Mouse (Mus musculus) heart, embryonic 15.5 days (tissue): ENCODE results near the gene Tenm2. TPM values are rescaled to one million over a fixed set of nuclear protein-coding genes. Genes with fewer than 3 reads are reported as not detected.

Source experiments
- ATAC-seq: fragments of 200-750 bp; cut with Nextera tagmentation; replicated peaks from 2 replicates; pipeline ENCODE4 v1.8.0; 2017; ENCODE audit warnings: low read depth, moderate TSS enrichment; ENCODE audit not compliant: insufficient number of reproducible peaks, insufficient read depth, low FRiP score
- H3K27ac ChIP-seq: fragments of 300-500 bp; sonication (generic); 2 replicates; pipeline ENCODE4 v1.5.1; 2015; ENCODE audit warnings: mild to moderate bottlenecking, inconsistent platforms
- H3K27me3 ChIP-seq: fragments of 300-500 bp; sonication (generic); 2 replicates; pipeline ENCODE4 v1.6.1; 2015; ENCODE audit warnings: inconsistent platforms
- H3K36me3 ChIP-seq: fragments of 300-500 bp; sonication (generic); 2 replicates; pipeline ENCODE4 v1.6.1; 2015; ENCODE audit warnings: mild to moderate bottlenecking, inconsistent platforms
- H3K4me1 ChIP-seq: fragments of 300-500 bp; sonication (generic); replicated peaks from 2 replicates; pipeline ENCODE4 v1.6.1; 2015; ENCODE audit warnings: inconsistent platforms
- H3K4me2 ChIP-seq: fragments of 300-500 bp; sonication (generic); 2 replicates; pipeline ENCODE4 v1.6.1; 2015; ENCODE audit warnings: inconsistent platforms, mild to moderate bottlenecking, moderate library complexity
- H3K4me3 ChIP-seq: fragments of 300-500 bp; sonication (generic); 2 replicates; pipeline ENCODE4 v1.5.1; 2015; ENCODE audit warnings: mild to moderate bottlenecking, inconsistent platforms
- H3K9ac ChIP-seq: fragments of 300-500 bp; sonication (generic); 2 replicates; pipeline ENCODE4 v1.6.1; 2015; ENCODE audit warnings: mild to moderate bottlenecking, inconsistent platforms
- H3K9me3 ChIP-seq: fragments of 300-500 bp; sonication (generic); replicated peaks from 2 replicates; pipeline ENCODE4 v1.6.1; 2016; ENCODE audit warnings: inconsistent platforms
- WGBS: fragments of 180-500 bp; shearing (Covaris S2); methylation state at CpG from one replicate; pipeline ENCODE4 v1.1.7; 2015; ENCODE audit warnings: mixed read lengths; 5-methylcytosine and 5-hydroxymethylcytosine counted together
- polyA plus RNA-seq: library from polyadenylated mRNA; unstranded; fragments of >200 nt; fragmentation: Nextera tagmentation; extraction: Ambion mirVana; gene quantifications from 2 replicates; pipeline ENCODE4 v1.2.1, GENCODE M21; 2015

Tenm2 gene
- polyA plus RNA-seq, 1 experiment from 2014 or later = 0.49 TPM

- Histone ChIP-seq H3K4me2 (no peak overlapping the region), H3K27me3 (no peaks in the 10 kb centered on the region), H3K9ac (no peak overlapping the region), H3K4me3 (no peak overlapping the region), H3K9me3 (no peaks in the 10 kb centered on the region), H3K36me3 (no peaks in the 10 kb centered on the region), H3K27ac (no peak overlapping the region), H3K4me1 (no peaks in the 10 kb centered on the region)
- ATAC-seq = no peak
- 74% methylated on average over 4 of the region's 4 CpGs for WGBS
These were observed 434.1 kb downstream of the Tenm2 start for GRCm38 (mm10) chr11:36801683-36802082.

GRCm38 (mm10) chr11:36799409-36799808 is 436.4 kb downstream of the Tenm2 start:
- ATAC-seq = no peak
- H3K36me3 ChIP-seq = no peaks in the 10 kb centered on the region

GRCm38 (mm10) chr11:36758009-36758408 is 477.8 kb downstream of the Tenm2 start:
- no peak overlapping the region for H3K9ac ChIP-seq
- no peaks in the 10 kb centered on the region for H3K36me3 ChIP-seq
- H3K4me2 ChIP-seq = no peak overlapping the region
- H3K4me3 ChIP-seq = no peak overlapping the region
- no peak overlapping the region for H3K27ac ChIP-seq
- H3K27me3 ChIP-seq = no peaks in the 10 kb centered on the region
- no peaks in the 10 kb centered on the region for H3K4me1 ChIP-seq
- no peak for ATAC-seq
- WGBS = 73% methylated on average over 3 of the region's 3 CpGs
- no peaks in the 10 kb centered on the region for H3K9me3 ChIP-seq

More at GRCm38 (mm10) chr11:36799409-36799808, 436.4 kb downstream of the Tenm2 start:
- Histone ChIP-seq H3K27me3 (no peaks in the 10 kb centered on the region), H3K4me1 (no peaks in the 10 kb centered on the region), H3K4me3 (no peak overlapping the region), H3K9ac (no peak overlapping the region), H3K27ac (no peak overlapping the region), H3K9me3 (no peaks in the 10 kb centered on the region), H3K4me2 (no peak overlapping the region)
- 71% methylated on average over 8 of the region's 8 CpGs for WGBS

- no peak overlapping the region for H3K27ac ChIP-seq
- no peaks in the 10 kb centered on the region for H3K27me3 ChIP-seq
- 82% methylated on average over 4 of the region's 4 CpGs for WGBS
- no peak overlapping the region for H3K4me3 ChIP-seq
- ATAC-seq = no peak
- no peak overlapping the region for H3K9ac ChIP-seq
- no peaks in the 10 kb centered on the region for H3K4me1 ChIP-seq
- no peaks in the 10 kb centered on the region for H3K36me3 ChIP-seq
- no peak overlapping the region for H3K4me2 ChIP-seq
- H3K9me3 ChIP-seq = no peaks in the 10 kb centered on the region
These were observed 489.5 kb downstream of the Tenm2 start for GRCm38 (mm10) chr11:36746286-36746685.

GRCm38 (mm10) chr11:36727800-36728199 is 508.0 kb downstream of the Tenm2 start:
- no peaks in the 10 kb centered on the region for H3K36me3 ChIP-seq
- WGBS = 75% methylated on average over 3 of the region's 3 CpGs
- no peaks in the 10 kb centered on the region for H3K9me3 ChIP-seq
- H3K4me1 ChIP-seq = no peaks in the 10 kb centered on the region
- no peak overlapping the region for H3K27ac ChIP-seq
- no peaks in the 10 kb centered on the region for H3K27me3 ChIP-seq
- H3K9ac ChIP-seq = no peak overlapping the region
- no peak for ATAC-seq
- H3K4me3 ChIP-seq = no peak overlapping the region
- H3K4me2 ChIP-seq = no peak overlapping the region

GRCm38 (mm10) chr11:36702881-36703280 is 532.9 kb downstream of the Tenm2 start:
- 79% methylated on average over 2 of the region's 2 CpGs for WGBS
- no peak overlapping the region for H3K4me3 ChIP-seq
- H3K4me1 ChIP-seq = no peaks in the 10 kb centered on the region
- no peak overlapping the region for H3K27ac ChIP-seq
- H3K27me3 ChIP-seq = no peaks in the 10 kb centered on the region
- no peaks in the 10 kb centered on the region for H3K36me3 ChIP-seq
- no peaks in the 10 kb centered on the region for H3K9me3 ChIP-seq
- H3K4me2 ChIP-seq = no peak overlapping the region
- no peak for ATAC-seq
- H3K9ac ChIP-seq = no peak overlapping the region

GRCm38 (mm10) chr11:36700951-36701350 is 534.8 kb downstream of the Tenm2 start:
- Histone ChIP-seq H3K27ac (no peak overlapping the region), H3K9me3 (no peaks in the 10 kb centered on the region), H3K36me3 (no peaks in the 10 kb centered on the region), H3K4me3 (no peak overlapping the region), H3K27me3 (no peaks in the 10 kb centered on the region), H3K9ac (no peak overlapping the region), H3K4me1 (no peaks in the 10 kb centered on the region), H3K4me2 (no peak overlapping the region)
- WGBS = 88% methylated on average over 3 of the region's 3 CpGs
- no peak for ATAC-seq

- no peak for ATAC-seq
- H3K36me3 ChIP-seq = no peaks in the 10 kb centered on the region
- no peak overlapping the region for H3K4me3 ChIP-seq
- 85% methylated on average over 6 of the region's 6 CpGs for WGBS
- H3K27me3 ChIP-seq = no peaks in the 10 kb centered on the region
- no peak overlapping the region for H3K9ac ChIP-seq
- H3K4me1 ChIP-seq = no peaks in the 10 kb centered on the region
- H3K27ac ChIP-seq = no peak overlapping the region
- no peak overlapping the region for H3K4me2 ChIP-seq
- no peaks in the 10 kb centered on the region for H3K9me3 ChIP-seq
These were observed 535.6 kb downstream of the Tenm2 start for GRCm38 (mm10) chr11:36700131-36700530.

- H3K27me3 ChIP-seq = no peaks in the 10 kb centered on the region
- H3K4me1 ChIP-seq = no peaks in the 10 kb centered on the region
- no peak overlapping the region for H3K4me2 ChIP-seq
- no peak overlapping the region for H3K9ac ChIP-seq
- 74% methylated on average over 7 of the region's 7 CpGs for WGBS
- no peaks in the 10 kb centered on the region for H3K9me3 ChIP-seq
- H3K4me3 ChIP-seq = no peak overlapping the region
- no peak for ATAC-seq
- no peak overlapping the region for H3K27ac ChIP-seq
- H3K36me3 ChIP-seq = no peaks in the 10 kb centered on the region
These were observed 537.5 kb downstream of the Tenm2 start for GRCm38 (mm10) chr11:36698268-36698667.

- no peak overlapping the region for H3K4me3 ChIP-seq
These were observed 537.9 kb downstream of the Tenm2 start for GRCm38 (mm10) chr11:36697816-36698215.

GRCm38 (mm10) chr11:36697021-36697639 is 538.6 kb downstream of the Tenm2 start:
- no peak for ATAC-seq
- H3K9me3 ChIP-seq = no peaks in the 10 kb centered on the region
- no peaks in the 10 kb centered on the region for H3K36me3 ChIP-seq
- H3K4me1 ChIP-seq = no peaks in the 10 kb centered on the region
- no peak overlapping the region for H3K4me3 ChIP-seq
- 68% methylated on average over 10 of the region's 10 CpGs for WGBS
- H3K4me2 ChIP-seq = no peak overlapping the region
- no peak overlapping the region for H3K27ac ChIP-seq
- H3K9ac ChIP-seq = no peak overlapping the region
- no peaks in the 10 kb centered on the region for H3K27me3 ChIP-seq

More at GRCm38 (mm10) chr11:36697816-36698215, 537.9 kb downstream of the Tenm2 start:
- no peak overlapping the region for H3K4me2 ChIP-seq
- H3K27me3 ChIP-seq = no peaks in the 10 kb centered on the region
- no peaks in the 10 kb centered on the region for H3K36me3 ChIP-seq
- ATAC-seq = no peak
- no peaks in the 10 kb centered on the region for H3K9me3 ChIP-seq
- H3K9ac ChIP-seq = no peak overlapping the region
- 64% methylated on average over 8 of the region's 8 CpGs for WGBS
- no peaks in the 10 kb centered on the region for H3K4me1 ChIP-seq
- H3K27ac ChIP-seq = no peak overlapping the region

GRCm38 (mm10) chr11:36694810-36695209 is 541.0 kb downstream of the Tenm2 start:
- 56% methylated on average over 8 of the region's 8 CpGs for WGBS
- no peaks in the 10 kb centered on the region for H3K9me3 ChIP-seq
- H3K9ac ChIP-seq = no peak overlapping the region
- no peak overlapping the region for H3K27ac ChIP-seq
- H3K36me3 ChIP-seq = no peaks in the 10 kb centered on the region
- no peak overlapping the region for H3K4me3 ChIP-seq
- no peak overlapping the region for H3K4me2 ChIP-seq
- no peaks in the 10 kb centered on the region for H3K27me3 ChIP-seq
- no peaks in the 10 kb centered on the region for H3K4me1 ChIP-seq
- no peak for ATAC-seq
